Mouse (Mus musculus) hindbrain, embryonic 14.5 days (tissue): Measurements from ENCODE around the gene Fut11. TPM values are rescaled to one million over a fixed set of nuclear protein-coding genes. Genes with fewer than 3 reads are reported as not detected.

ENCODE experiments used
- ATAC-seq: fragments of 200-750 bp; cut with Nextera tagmentation; 2 replicates; pipeline ENCODE4 v1.8.0; 2017; ENCODE audit warnings: moderate number of reproducible peaks, mild to moderate bottlenecking, moderate TSS enrichment, moderate library complexity; ENCODE audit not compliant: low FRiP score
- DNase-seq: peaks from one replicate; pipeline ENCODE4 v3.0.0-alpha.2; 2015; ENCODE audit warnings: low spot score
- H3K27ac ChIP-seq: fragments of 300-500 bp; sonication (generic); 2 replicates; pipeline ENCODE4 v1.5.1; 2014; ENCODE audit warnings: mild to moderate bottlenecking, moderate library complexity
- H3K27me3 ChIP-seq: fragments of 300-500 bp; sonication (generic); 2 replicates; pipeline ENCODE4 v1.6.1; 2014; ENCODE audit warnings: mild to moderate bottlenecking, low read length, mixed read lengths; ENCODE audit not compliant: control insufficient read depth, insufficient read depth
- H3K36me3 ChIP-seq: fragments of 300-500 bp; sonication (generic); replicated peaks from 2 replicates; pipeline ENCODE4 v1.6.1; 2014; ENCODE audit not compliant: control insufficient read depth, insufficient read depth
- H3K4me1 ChIP-seq: fragments of 300-500 bp; sonication (generic); replicated peaks from 2 replicates; pipeline ENCODE4 v1.6.1; 2014; ENCODE audit warnings: antibody characterized with exemption, low read length, mixed read lengths; ENCODE audit not compliant: control insufficient read depth, insufficient read depth
- H3K4me2 ChIP-seq: fragments of 300-500 bp; sonication (generic); replicated peaks from 2 replicates; pipeline ENCODE4 v1.6.1; 2014; ENCODE audit warnings: mild to moderate bottlenecking, moderate library complexity
- H3K4me3 ChIP-seq: fragments of 300-500 bp; sonication (generic); replicated peaks from 2 replicates; pipeline ENCODE4 v1.5.1; 2014; ENCODE audit warnings: mild to moderate bottlenecking, low read length
- H3K9ac ChIP-seq: fragments of 300-500 bp; sonication (generic); 2 replicates; pipeline ENCODE4 v1.6.1; 2014
- H3K9me3 ChIP-seq: fragments of 300-500 bp; sonication (generic); 2 replicates; pipeline ENCODE4 v1.6.1; 2016; ENCODE audit warnings: low read length; ENCODE audit not compliant: control insufficient read depth
- WGBS: fragments of 180-500 bp; shearing (Covaris S2); extraction: QIAGEN DNeasy Blood & Tissue Kit; methylation state at CpG from one replicate; pipeline ENCODE4 v1.1.7; 2014; 5-methylcytosine and 5-hydroxymethylcytosine counted together
- polyA plus RNA-seq: library from polyadenylated mRNA; unstranded; fragments of >200 nt; fragmentation: Nextera tagmentation; extraction: Ambion mirVana; gene quantifications from 2 replicates; pipeline ENCODE4 v1.2.1, GENCODE M21; 2014

The Fut11 gene
- polyA plus RNA-seq, 1 experiment from 2014 or later: 25.1 TPM

GRCm38 (mm10) chr14:20693589-20694101, 1.1 kb upstream of the Fut11 start:
- H3K4me1 ChIP-seq: peaks cover 29% of the 10 kb centered on the region
- H3K9me3 ChIP-seq: no peaks in the 10 kb centered on the region
- DNase-seq: no peak
- no peak overlapping the region for H3K4me2 ChIP-seq
- H3K36me3 ChIP-seq: peaks cover 55% of the 10 kb centered on the region
- 92% methylated on average over 10 of the region's 10 CpGs for WGBS
- H3K4me3 ChIP-seq: no peak overlapping the region
- H3K27ac ChIP-seq: no peak overlapping the region
- H3K27me3 ChIP-seq: no peaks in the 10 kb centered on the region
- no peak overlapping the region for H3K9ac ChIP-seq
- no peak for ATAC-seq

- peak overlapping the region; percentile 79 for H3K4me2 ChIP-seq
- H3K9me3 ChIP-seq: no peaks in the 10 kb centered on the region
- peaks cover 35% of the 10 kb centered on the region for H3K4me1 ChIP-seq
- H3K27me3 ChIP-seq: no peaks in the 10 kb centered on the region
- H3K9ac ChIP-seq: peak overlapping the region; percentile 94
- peak overlapping the region; percentile 86 for H3K4me3 ChIP-seq
- H3K36me3 ChIP-seq: peaks cover 49% of the 10 kb centered on the region
- DNase-seq (no peak), ATAC-seq (peak; percentile 22)
- WGBS: 51% methylated on average over 13 of the region's 13 CpGs
- H3K27ac ChIP-seq: peak overlapping the region; percentile 99
Observed at GRCm38 (mm10) chr14:20694185-20694883, 434 bp upstream of the Fut11 start.

DNA sequence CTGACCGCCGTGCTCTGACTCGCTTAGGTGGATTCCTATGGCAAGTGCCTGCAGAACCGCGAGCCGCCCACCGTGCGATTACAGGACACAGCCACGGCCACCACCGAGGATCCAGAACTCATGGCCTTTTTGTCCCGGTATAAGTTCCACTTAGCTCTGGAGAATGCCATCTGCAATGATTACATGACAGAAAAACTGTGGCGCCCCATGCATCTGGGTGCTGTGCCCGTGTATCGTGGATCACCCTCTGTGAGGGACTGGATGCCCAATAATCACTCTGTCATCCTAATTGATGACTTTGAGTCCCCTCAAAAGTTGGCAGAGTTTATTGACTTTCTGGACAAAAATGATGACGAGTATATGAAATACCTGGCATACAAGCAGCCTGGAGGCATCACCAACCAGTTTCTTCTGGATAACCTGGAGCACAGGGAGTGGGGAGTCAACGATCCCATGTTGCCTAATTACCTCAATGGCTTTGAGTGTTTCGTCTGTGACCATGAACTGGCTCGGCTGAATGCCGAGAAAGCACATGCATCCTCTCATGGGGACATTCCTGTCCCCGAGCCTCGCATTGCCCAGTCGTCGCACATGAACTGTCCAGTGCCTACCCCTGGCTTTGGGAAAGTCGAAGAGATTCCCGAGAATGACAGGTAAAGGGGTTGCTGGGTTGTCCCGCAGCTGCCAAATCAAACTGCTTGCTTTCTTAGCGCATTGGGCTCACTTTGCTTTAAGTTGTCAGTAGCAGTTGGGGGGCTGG, 1.2 kb downstream of the Fut11 start:
- Histone ChIP-seq H3K27me3 (no peaks in the 10 kb centered on the region), H3K9me3 (no peaks in the 10 kb centered on the region), H3K4me3 (peak overlapping the region; percentile 86), H3K4me1 (peaks cover 48% of the 10 kb centered on the region), H3K4me2 (peak overlapping the region; percentile 79), H3K36me3 (peaks cover 39% of the 10 kb centered on the region), H3K9ac (peak overlapping the region; percentile 94), H3K27ac (peak overlapping the region; percentile 99)
- ATAC-seq: no peak; the same call in 1 of the 2 replicates
- 12% methylated on average over 27 of the region's 27 CpGs for WGBS
- peak; percentile 34 for DNase-seq

GRCm38 (mm10) chr14:20696986-20697385, 2.2 kb downstream of the Fut11 start:
- Histone ChIP-seq H3K4me3 (peak overlapping the region; percentile 86), H3K36me3 (peaks cover 29% of the 10 kb centered on the region), H3K4me2 (peak overlapping the region; percentile 79), H3K27me3 (no peaks in the 10 kb centered on the region), H3K27ac (peak overlapping the region; percentile 16; the same call in 1 of the 2 replicates), H3K4me1 (peaks cover 59% of the 10 kb centered on the region), H3K9ac (peak overlapping the region; percentile 94), H3K9me3 (no peaks in the 10 kb centered on the region)
- ATAC-seq (no peak), DNase-seq (peak; percentile 71)
- 7% methylated on average over 1 of the region's 1 CpGs for whole genome bisulfite sequencing

DNA sequence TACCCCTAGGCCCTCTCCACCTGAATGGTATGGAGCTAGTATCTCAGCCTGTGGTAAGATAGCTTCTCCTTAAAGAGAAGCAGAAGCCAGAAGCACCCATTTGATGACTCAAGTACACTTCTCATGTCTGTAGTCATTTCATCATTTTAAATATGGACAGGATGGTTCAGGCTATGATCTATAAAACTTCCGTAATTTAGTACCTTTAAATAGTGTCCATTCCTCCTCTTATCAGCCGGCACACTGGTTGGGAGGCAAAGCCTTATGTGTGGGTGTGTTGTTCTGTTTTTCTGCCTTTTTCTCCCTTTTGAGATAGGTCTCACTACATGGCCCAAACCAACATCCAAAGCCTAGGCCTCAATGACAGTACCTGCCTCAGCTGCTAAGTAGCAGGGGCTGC, 3.7 kb downstream of the Fut11 start:
- H3K36me3 ChIP-seq: peaks cover 13% of the 10 kb centered on the region
- DNase-seq: no peak
- peak overlapping the region; percentile 94; the same call in 1 of the 2 replicates for H3K9ac ChIP-seq
- no peaks in the 10 kb centered on the region for H3K9me3 ChIP-seq
- H3K4me1 ChIP-seq: peaks cover 62% of the 10 kb centered on the region
- WGBS: 90% methylated on average over 2 of the region's 2 CpGs
- H3K27ac ChIP-seq: no peak overlapping the region
- no peak overlapping the region for H3K4me3 ChIP-seq
- H3K27me3 ChIP-seq: no peaks in the 10 kb centered on the region
- H3K4me2 ChIP-seq: peak overlapping the region; percentile 79
- ATAC-seq: no peak

- H3K27me3 ChIP-seq: no peaks in the 10 kb centered on the region
- WGBS: 89% methylated on average over 3 of the region's 3 CpGs
- H3K36me3 ChIP-seq: peaks cover 21% of the 10 kb centered on the region
- H3K9ac ChIP-seq: no peak overlapping the region
- H3K4me1 ChIP-seq: peaks cover 59% of the 10 kb centered on the region
- no peak overlapping the region for H3K4me2 ChIP-seq
- H3K9me3 ChIP-seq: no peaks in the 10 kb centered on the region
- no peak overlapping the region for H3K27ac ChIP-seq
- ATAC-seq (no peak), DNase-seq (no peak)
- H3K4me3 ChIP-seq: no peak overlapping the region
Observed at GRCm38 (mm10) chr14:20700362-20700761, 5.6 kb downstream of the Fut11 start.

DNA sequence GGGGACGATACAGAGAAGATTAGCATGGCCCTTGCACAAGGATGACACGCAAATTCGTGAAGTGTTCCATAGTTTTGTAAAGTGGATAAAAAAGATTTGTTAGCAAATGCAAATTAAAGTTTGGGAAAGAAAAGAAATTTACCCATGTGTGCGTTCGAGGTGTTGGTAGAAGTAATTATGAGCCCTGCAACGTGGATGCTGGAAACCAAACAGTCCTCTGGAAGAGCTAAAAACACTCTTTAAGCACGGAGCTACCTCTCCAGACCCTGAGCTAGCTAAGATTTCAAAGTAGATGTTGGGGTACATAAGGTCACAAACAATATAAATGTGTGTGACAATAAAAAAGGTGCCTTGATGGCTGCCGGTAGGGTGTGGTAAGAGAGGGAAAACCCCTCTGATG, 6.8 kb downstream of the Fut11 start:
- Histone ChIP-seq H3K27me3 (no peaks in the 10 kb centered on the region), H3K4me1 (peaks cover 52% of the 10 kb centered on the region), H3K4me2 (peak overlapping the region; percentile 64), H3K9me3 (no peaks in the 10 kb centered on the region), H3K27ac (no peak overlapping the region), H3K9ac (peak overlapping the region; percentile 91), H3K4me3 (peak overlapping the region; percentile 88), H3K36me3 (peaks cover 23% of the 10 kb centered on the region)
- ATAC-seq (no peak), DNase-seq (no peak)
- 85% methylated on average over 8 of the region's 8 CpGs for WGBS

DNA sequence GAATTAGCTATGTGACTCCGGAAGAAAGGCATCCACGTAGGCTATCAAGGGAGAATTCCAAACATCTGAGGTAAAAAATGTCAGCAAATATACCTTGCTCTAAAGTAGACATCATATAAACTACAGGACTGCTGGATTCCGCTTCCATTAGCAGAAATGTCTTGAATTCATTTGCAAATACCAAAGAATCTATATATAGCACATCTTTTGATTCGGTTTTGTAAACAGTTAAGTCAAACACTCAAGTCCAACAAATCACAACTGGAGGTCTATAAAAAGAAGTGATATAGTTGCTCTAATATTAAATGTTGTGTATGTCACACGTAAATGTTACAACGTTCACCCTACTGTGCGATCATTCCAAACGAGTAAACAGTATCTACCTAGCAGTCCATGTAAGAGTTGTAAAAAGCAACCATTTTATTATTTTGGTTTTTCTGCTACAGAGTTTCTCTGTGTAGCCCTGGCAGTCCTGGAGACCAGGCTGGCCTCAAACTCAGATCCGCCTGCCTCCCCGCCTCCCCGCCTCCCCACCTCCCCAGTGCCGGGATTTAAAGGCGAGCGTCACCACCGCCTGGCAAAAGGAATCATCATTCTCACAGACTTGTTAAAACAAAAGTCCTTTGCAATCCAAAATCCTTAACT, 7.5 kb downstream of the Fut11 start:
- peak overlapping the region; percentile 64 for H3K4me2 ChIP-seq
- H3K4me3 ChIP-seq: peak overlapping the region; percentile 88
- peaks cover 50% of the 10 kb centered on the region for H3K4me1 ChIP-seq
- peaks cover 23% of the 10 kb centered on the region for H3K36me3 ChIP-seq
- H3K27ac ChIP-seq: peak overlapping the region; percentile 94
- H3K9me3 ChIP-seq: no peaks in the 10 kb centered on the region
- H3K9ac ChIP-seq: peak overlapping the region; percentile 91
- no peaks in the 10 kb centered on the region for H3K27me3 ChIP-seq
- 17% methylated on average over 15 of the region's 15 CpGs for WGBS
- peak; percentile 12; the same call in 1 of the 2 replicates for ATAC-seq
- no peak for DNase-seq
